Mouse (Mus musculus): ENCODE measurements around the gene Slc25a35.
"Not testable (repeated sequence)": the region's sequence is repeated elsewhere in the genome, so short reads cannot be mapped to it uniquely, and the experiment has no call there.

Gene Slc25a35

DNA sequence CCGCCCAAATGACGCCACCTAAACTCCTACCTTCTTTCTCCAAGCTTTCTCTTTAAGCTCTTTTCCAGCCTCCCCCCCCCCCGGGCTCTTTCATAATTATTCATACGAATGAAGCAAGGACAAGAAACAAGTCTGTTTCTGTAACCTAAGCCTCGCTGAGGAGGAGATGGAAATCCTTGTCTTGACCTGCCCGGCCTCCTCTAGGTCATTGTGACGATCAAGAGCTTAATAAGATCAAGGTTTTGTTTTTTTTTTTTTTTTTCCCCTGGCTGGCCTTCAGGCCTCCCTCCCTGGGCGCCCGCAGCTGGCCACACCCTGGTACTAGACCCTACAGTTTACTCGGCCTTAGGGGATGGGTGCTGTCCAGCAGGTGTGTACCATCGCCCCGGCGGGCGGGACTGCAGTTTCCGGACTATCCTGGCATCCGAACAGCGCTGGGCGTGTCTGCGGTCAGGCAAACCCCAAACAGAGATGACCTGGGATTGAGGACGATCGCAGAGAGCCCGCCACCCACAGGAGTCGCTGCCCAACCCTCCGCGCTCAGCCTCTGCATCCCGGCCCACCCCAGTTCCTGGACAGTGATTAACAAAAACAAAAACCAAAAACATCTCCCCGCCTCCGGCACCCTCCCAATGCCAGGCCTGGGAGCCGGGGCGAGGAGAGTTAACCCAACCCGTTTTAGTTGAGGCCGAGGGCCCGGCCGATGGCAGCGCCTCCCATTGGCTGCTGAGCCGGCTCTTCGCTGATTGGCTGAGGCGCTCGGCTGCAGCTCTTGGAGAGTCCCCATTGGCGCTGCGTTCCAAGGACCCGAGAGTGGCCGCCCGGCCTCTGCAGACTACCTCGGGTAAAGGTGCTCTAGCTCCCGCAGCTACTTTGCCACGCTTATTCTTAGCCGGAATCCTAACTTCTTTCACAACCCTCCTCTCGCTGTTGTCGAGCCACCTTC lies at the start of gene Slc25a35:
TSS of gene Slc25a35 (plus strand) at position 795 of the 946 bp plus-strand sequence.
- peak; percentile 90 for DNase-seq

- DNase-seq = no peak
Observed at GRCm38 (mm10) chr11:68923191-68923590, 44.7 kb upstream of the Slc25a35 start.

- DNase-seq = no peak
Observed at GRCm38 (mm10) chr11:68924749-68925148, 43.2 kb upstream of the Slc25a35 start.

DNA sequence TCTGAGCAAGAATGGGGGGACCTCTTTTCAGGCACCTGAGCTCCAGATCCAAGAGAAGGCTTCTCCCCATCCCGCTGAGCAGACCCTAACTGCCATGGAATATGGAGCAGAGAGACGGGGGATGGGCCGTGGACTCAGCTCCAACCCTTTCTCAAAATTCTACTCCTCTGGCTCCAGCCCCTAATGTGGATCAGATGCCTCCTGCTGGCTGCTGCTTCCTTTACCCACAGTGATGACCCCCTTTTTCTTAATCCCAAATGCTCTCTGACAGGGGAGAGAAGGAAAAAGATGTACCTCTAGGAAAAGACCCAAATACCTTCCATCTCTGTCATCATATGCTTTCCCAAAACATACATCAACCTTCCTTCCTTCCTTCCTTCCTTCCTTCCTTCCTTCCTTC lies 41.0 kb upstream of the Slc25a35 start, which contains the start of gene Odf4:
TSS of gene Odf4 (minus strand) at position 101 of the 400 bp plus-strand sequence.
- no peak for DNase-seq

DNA sequence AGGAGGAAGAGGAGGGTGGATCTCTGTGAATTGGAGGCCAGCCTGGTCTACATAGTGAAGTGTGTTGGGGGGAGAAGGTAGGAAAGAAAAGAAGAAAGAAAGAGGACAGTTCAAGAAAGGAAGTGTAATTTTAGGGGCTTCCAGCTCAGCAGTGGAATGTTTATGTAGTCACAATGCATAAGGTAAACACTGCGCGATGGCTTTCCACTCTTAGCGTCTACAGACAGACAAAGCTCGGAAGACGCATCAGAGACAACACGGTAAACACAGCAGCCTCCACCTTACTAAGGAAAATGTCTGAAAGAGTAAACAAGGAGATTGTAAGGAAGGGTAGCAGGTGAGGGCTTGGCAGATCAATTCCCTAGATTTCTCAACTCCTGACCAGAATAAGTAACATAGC lies 38.0 kb upstream of the Slc25a35 start:
- DNase-seq = no peak

DNA sequence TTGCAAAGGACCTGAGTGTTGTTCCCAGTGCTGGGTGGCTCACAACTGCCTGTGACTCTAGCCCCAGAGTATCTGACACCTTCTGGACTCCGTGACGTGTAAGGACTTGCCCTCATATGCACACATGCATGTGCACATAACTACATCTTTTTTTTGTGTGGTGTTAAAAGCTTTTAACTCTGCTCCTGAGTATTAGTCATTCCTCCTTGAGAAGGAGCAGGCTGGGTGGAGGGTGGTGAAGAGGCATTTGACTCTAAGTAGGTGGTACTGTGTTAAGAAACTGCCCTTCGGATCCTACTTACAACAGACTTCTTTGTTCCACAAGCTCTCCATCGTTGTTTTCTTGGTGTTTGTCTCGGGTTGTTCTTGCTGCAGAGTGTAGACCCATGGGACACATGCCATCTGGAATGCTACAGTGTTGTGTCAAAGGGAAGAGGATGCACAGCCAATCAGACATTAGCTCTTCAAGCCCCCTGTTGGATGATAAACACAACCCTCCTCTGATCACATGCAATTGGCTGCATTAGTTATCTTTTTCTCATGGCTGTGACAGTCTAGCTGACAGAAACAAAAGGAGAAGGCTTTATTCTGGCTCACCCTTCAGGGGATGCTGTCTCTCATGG lies 33.9 kb upstream of the Slc25a35 start:
- no peak for DNase-seq

- DNase-seq = not testable (repeated sequence)
Observed at GRCm38 (mm10) chr11:68936951-68937350, 31.0 kb upstream of the Slc25a35 start.

DNA sequence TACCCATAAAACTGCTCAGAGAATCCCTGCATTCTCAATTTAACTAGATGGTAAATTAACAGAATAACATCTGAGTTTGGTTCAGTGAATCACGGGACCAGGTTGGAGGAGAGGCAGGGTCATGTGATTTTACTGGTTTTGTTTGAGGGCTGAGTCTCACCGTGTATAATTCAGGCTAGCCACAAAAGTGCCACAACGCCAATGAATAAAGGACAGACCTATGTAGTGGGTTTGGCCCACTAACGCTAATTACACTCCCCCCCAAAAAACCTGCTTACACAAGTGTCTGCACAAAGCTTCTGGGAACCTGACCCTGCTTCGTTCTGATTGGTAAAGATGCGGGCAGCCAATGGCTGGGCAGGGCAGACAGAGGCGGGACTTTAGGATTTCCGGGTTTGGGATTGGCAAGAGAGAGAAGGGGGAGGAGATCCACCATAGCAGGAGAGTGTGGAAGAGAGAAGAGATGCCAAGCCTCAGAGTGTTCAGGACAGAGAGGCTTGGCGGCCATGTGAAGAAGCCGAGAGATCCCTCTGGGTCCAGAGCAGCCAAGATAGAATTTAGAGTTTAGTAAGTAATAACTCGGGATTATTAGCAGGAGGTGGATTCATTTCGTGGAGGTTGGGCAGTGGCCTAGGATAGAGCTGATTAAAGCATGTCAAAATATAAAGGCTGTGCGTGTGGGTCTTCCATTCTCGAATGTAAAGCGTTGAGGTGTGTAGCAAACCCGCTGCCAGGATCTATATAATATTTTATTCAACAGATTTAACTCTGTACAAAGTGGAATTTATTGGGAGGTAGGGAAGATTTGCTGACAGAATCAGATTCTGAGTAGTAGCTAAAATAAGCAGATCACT lies 28.3 kb upstream of the Slc25a35 start:
- peak; percentile 75 for DNase-seq

GRCm38 (mm10) chr11:68940516-68940915 lies 27.4 kb upstream of the Slc25a35 start:
- DNase-seq = no peak

GRCm38 (mm10) chr11:68942731-68943130 lies 25.2 kb upstream of the Slc25a35 start:
- DNase-seq = no peak

- no peak for DNase-seq
Observed at GRCm38 (mm10) chr11:68945245-68945644, 22.7 kb upstream of the Slc25a35 start.

- DNase-seq = no peak
Observed at GRCm38 (mm10) chr11:68946001-68946400, 21.9 kb upstream of the Slc25a35 start.

DNA sequence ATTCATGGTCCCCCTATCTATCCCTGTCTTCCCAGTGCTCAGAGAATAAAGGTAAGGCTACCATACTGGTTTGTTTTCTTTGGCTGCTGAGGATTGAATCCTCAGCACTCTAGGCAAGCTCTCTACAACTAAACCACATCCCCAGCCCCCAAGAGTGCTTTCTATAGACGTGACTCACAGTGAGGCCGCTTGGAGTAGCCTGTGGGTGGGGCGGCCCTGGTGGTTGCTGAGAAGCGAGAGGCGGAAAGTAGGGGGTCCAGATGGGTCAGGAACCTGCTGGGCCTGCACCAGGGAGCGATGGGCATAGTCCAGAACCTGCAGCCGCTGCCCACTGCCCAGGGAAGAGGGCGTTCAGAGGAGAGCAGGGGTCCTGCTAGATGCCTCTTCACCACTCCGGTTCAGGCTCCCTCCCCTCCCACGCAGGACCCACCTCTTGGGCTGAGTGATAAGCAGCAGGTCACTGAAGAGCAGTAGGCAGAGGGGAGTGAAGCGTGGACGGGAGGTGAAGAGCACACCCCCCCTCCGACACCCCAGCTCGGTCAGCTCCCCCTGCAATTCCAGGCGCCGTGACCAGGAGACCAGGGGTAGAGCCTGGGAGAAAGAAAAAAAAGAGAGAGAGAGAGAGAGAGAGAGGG lies 21.0 kb upstream of the Slc25a35 start:
- DNase-seq = peak; percentile 57

- DNase-seq = peak; percentile 42
Observed at GRCm38 (mm10) chr11:68947542-68947993, 20.4 kb upstream of the Slc25a35 start.

DNA sequence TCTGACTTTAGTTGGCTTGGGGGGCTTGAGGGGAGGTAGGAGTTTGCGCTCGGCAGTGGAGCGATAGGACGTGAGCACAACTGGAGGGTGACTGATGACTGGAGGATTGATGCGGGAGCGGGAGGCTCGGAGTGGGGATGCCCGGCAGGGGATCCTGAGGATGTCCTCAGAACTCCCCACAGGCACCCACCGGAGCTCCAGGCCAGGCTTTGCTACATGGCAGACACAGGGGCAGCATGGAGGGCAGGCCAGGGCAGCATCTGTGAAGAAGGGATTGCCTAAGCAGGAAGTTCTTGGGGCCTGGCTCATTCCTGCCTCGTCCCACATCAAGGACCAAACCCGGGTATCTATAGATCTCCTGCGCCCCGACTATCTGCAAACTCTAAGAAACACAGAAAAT lies 14.0 kb upstream of the Slc25a35 start:
- no peak for DNase-seq

DNA sequence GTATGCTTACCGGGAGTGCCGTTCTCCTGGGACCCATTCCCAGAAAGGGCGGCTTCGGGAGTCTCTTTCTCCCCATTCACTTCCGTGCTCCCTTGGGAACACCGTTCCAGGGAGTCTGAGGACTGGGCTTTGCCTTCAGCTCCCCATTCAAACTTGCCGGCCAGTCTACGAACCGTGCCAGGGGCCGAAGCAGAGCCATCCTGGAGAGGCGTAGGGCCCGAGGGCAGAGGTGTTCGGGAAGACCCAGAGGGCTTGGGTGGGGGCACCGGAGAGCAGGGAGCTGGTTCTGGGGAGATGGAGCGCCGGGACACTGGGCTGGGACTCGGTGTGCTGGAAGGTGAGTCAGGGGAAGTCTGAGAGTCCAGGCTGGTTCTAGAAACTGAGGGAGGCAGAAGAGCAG lies 13.5 kb upstream of the Slc25a35 start:
- DNase-seq = no peak

DNA sequence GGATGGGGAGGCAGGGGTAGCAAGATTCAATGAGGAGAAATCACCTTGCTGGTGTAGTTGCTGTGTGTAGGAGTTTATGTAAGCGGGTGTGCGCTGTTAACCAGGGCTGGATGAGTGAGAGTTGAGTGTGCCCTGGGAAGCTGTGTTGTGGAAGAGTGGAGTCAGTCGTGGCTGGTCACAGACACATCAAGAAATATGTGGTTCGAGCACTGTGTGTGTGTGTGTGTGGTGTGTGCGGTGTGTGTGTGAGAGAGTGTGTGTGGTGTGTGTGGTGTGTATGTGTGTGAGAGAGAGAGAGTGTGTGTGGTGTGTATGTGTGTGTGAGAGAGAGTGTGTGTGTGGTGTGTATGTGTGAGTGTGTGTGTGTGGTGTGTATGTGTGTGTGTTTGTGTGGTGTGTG lies 12.5 kb upstream of the Slc25a35 start:
- no peak for DNase-seq

GRCm38 (mm10) chr11:68956107-68956506 lies 11.8 kb upstream of the Slc25a35 start:
- no peak for DNase-seq

- no peak for DNase-seq
Observed at GRCm38 (mm10) chr11:68956697-68957096, 11.2 kb upstream of the Slc25a35 start.

DNA sequence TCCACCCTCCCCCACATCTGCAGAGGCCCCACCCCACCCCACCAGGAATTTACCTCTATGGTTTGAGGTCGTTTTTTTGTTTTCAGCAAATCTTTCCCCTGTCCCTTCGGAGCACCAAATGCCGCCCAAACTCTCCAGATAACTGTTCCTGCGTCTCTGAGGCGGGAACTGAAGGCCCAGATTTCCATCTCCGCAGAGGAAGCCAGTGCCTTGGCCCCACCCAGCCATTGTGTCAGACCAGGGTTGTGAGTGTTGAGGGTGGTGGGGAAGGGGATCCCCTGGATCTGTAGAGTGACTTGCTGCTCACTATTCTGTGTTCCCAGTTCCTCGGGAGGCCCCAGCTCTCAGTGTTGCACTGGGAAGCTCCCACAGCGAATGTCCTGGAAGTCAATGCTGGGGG lies 10.6 kb upstream of the Slc25a35 start, which contains the start of gene Arhgef15:
TSS of gene Arhgef15 (minus strand) at position 173 of the 400 bp plus-strand sequence.
- DNase-seq = no peak

GRCm38 (mm10) chr11:68957971-68958370 lies 10.0 kb upstream of the Slc25a35 start:
- no peak for DNase-seq

GRCm38 (mm10) chr11:68961596-68961995 lies 6.3 kb upstream of the Slc25a35 start:
- no peak for DNase-seq

All from right cerebral cortex, postnatal 14 days (tissue).